Mouse (Mus musculus): ENCODE data around the gene Eif3l. TPM values are rescaled to one million over a fixed set of nuclear protein-coding genes. Genes with fewer than 3 reads are reported as not detected.

Eif3l gene
- polyA plus RNA-seq, 1 experiment from 2014 or later = 207 TPM

DNA sequence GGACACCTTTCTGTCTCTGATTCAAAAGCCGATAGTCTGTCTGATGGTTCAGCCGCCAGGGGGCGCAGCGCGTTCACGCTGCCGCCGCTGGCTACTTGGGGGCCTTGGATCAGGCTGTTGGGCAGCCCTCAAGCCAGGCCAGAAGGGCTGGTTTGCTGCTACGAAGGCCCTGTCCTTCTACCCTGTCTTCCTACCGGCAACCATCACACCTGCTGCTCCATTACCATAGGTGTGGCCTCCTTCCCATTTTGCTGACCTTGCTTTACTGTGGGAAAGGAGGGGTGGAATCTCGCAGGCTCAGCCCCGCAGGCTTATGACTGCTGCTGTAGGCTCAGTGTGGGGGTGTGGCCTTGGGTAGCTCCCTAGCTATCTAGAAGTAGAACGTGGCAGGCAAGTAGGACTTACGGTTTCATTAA is 37.1 kb upstream of the Eif3l start:
- H3K27me3 ChIP-seq = peaks cover 36% of the 10 kb centered on the region
- H3K4me3 ChIP-seq = no peak overlapping the region
- H3K4me2 ChIP-seq = peak overlapping the region; percentile 34
- no peak overlapping the region for H3K27ac ChIP-seq
- peak overlapping the region; percentile 35; the same call in 1 of the 2 replicates for H3K9ac ChIP-seq
- no peak for ATAC-seq
- H3K9me3 ChIP-seq (replicated peaks) = no peaks in the 10 kb centered on the region
- H3K36me3 ChIP-seq (ENCODE audit: poor library complexity, severe bottlenecking) = peaks cover 22% of the 10 kb centered on the region
- 11% methylated on average over 14 of the region's 14 CpGs for WGBS
- H3K4me1 ChIP-seq = peaks cover 20% of the 10 kb centered on the region

DNA sequence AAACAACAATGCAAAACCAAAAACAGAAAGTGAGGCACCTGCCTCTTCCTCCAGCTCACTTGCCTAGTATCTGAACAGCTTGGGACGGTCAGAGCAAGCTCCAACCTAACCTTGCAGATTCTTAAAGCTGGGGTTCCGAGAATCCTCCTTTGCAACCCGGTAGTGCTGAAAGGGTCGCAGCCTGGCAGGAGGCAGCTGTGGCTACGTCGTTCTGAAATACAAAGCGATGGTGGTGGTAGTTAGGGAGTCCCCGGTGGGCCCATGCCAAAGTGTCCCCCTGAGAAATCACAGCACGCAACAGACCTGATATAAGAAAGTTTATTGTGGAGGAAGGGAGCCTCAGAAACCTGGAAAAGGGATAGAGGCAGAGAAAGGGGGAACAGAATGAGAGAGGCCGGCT is 36.6 kb upstream of the Eif3l start:
- Histone ChIP-seq H3K36me3 (ENCODE audit: poor library complexity, severe bottlenecking) (peaks cover 22% of the 10 kb centered on the region), H3K9me3 (replicated peaks) (no peaks in the 10 kb centered on the region), H3K27ac (no peak overlapping the region), H3K4me3 (no peak overlapping the region), H3K4me1 (peaks cover 24% of the 10 kb centered on the region), H3K27me3 (peaks cover 40% of the 10 kb centered on the region), H3K4me2 (no peak overlapping the region), H3K9ac (no peak overlapping the region)
- ATAC-seq = no peak
- 69% methylated on average over 10 of the region's 10 CpGs for WGBS

DNA sequence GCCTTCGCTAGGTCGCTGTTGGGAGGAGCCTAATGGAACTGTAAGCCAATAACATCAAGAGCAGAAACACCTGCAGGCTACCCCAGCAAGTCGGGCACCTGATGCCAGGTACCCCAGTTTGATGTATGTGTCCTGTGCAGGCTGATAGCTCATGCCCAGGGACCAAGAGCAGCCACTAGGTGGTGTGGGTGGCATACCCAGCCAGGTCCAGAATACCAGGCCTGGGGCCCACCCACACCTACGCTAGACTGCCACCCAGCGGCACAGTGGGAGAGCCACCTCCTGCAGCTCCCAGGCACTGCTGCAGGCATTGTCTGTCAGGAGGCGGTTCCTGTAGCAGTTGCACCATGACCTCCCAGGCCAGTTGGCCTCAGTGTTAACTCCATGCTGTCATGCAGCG is 36.1 kb upstream of the Eif3l start:
- H3K27ac ChIP-seq = no peak overlapping the region
- H3K4me3 ChIP-seq = no peak overlapping the region
- 23% methylated on average over 7 of the region's 7 CpGs for WGBS
- H3K9me3 ChIP-seq (replicated peaks) = no peaks in the 10 kb centered on the region
- H3K27me3 ChIP-seq = peaks cover 45% of the 10 kb centered on the region
- peaks cover 24% of the 10 kb centered on the region for H3K4me1 ChIP-seq
- H3K36me3 ChIP-seq (ENCODE audit: poor library complexity, severe bottlenecking) = peaks cover 22% of the 10 kb centered on the region
- no peak overlapping the region for H3K4me2 ChIP-seq
- H3K9ac ChIP-seq = no peak overlapping the region
- ATAC-seq = peak; percentile 62; the same call in 1 of the 2 replicates

GRCm38 (mm10) chr15:79040501-79041416 is 34.2 kb upstream of the Eif3l start:
- Histone ChIP-seq H3K9me3 (replicated peaks) (no peaks in the 10 kb centered on the region), H3K27me3 (peaks cover 60% of the 10 kb centered on the region), H3K4me1 (peaks cover 31% of the 10 kb centered on the region), H3K9ac (peak overlapping the region; percentile 30; the same call in 1 of the 2 replicates), H3K27ac (no peak overlapping the region), H3K4me3 (0 out of 2 replicates have a peak overlapping the region, but pooled peaks have one; percentile 13), H3K36me3 (ENCODE audit: poor library complexity, severe bottlenecking) (peaks cover 15% of the 10 kb centered on the region), H3K4me2 (peak overlapping the region; percentile 44)
- ATAC-seq = no peak
- 23% methylated on average over 24 of the region's 24 CpGs for WGBS

DNA sequence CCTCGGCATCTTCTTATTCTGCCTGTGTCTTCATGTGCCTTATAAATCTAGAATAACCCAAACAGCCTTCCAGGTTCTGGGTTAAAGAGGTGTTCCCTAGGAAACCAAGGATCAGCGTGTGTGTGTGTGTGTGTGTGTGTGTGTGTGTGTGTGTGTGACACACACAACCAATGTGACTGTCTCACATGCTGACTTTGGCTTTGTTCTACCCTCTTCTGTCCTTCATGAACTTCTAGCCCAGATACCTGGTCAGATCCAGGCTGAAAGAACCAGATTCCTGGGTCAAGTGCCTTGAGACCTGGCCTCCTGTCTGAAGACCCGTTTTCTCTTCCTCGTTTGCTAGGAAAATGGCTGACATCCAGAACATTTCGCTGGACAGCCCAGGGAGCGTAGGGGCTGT is 33.4 kb upstream of the Eif3l start, which contains the start of gene Galr3:
TSS of gene Galr3 (plus strand) at position 301 of the 400 bp plus-strand sequence.
- peaks cover 62% of the 10 kb centered on the region for H3K27me3 ChIP-seq
- H3K4me3 ChIP-seq = peak within 1 kb of the TSS; percentile 53
- H3K9ac ChIP-seq = peak within 1 kb of the TSS; percentile 55
- no peak for ATAC-seq
- H3K9me3 ChIP-seq (replicated peaks) = no peaks in the 10 kb centered on the region
- no peak within 1 kb of the TSS for H3K27ac ChIP-seq
- peaks cover 31% of the 10 kb centered on the region for H3K4me1 ChIP-seq
- 73% methylated on average over 6 of the region's 6 CpGs for WGBS
- H3K36me3 ChIP-seq (ENCODE audit: poor library complexity, severe bottlenecking) = peaks cover 8% of the 10 kb centered on the region; the same call in 1 of the 2 replicates
- peak within 1 kb of the TSS; percentile 80 for H3K4me2 ChIP-seq

DNA sequence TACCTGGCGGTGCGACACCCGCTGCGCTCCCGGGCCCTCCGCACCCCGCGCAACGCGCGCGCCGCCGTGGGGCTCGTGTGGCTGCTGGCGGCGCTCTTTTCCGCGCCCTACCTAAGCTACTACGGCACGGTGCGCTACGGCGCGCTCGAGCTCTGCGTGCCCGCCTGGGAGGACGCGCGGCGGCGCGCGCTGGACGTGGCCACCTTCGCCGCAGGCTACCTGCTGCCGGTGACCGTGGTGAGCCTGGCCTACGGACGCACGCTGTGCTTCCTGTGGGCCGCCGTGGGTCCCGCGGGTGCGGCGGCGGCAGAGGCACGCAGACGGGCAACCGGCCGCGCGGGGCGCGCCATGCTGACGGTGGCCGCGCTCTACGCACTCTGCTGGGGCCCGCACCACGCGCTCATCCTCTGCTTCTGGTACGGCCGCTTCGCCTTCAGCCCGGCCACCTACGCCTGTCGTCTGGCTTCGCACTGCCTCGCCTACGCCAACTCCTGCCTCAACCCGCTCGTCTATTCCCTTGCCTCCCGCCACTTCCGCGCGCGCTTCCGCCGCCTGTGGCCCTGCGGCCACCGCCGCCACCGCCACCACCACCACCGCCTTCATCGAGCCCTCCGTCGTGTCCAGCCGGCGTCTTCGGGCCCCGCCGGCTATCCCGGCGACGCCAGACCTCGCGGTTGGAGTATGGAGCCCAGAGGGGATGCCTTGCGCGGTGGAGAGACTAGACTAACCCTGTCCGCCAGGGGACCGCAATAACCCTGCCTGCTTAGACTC is 32.1 kb upstream of the Eif3l start:
- 0 out of 2 replicates have a peak, but pooled peaks have one; percentile 28 for ATAC-seq
- peak overlapping the region; percentile 55 for H3K9ac ChIP-seq
- H3K4me2 ChIP-seq = peak overlapping the region; percentile 80
- H3K27me3 ChIP-seq = peaks cover 66% of the 10 kb centered on the region
- peak overlapping the region; percentile 53 for H3K4me3 ChIP-seq
- H3K36me3 ChIP-seq (ENCODE audit: poor library complexity, severe bottlenecking) = no peaks in the 10 kb centered on the region
- WGBS = under 1% methylated on average over 91 of the region's 105 CpGs
- H3K4me1 ChIP-seq = peaks cover 27% of the 10 kb centered on the region
- H3K27ac ChIP-seq = no peak overlapping the region; the same call in 1 of the 2 replicates
- no peaks in the 10 kb centered on the region for H3K9me3 ChIP-seq (replicated peaks)

- Histone ChIP-seq H3K27ac (no peak overlapping the region), H3K4me2 (no peak overlapping the region), H3K4me1 (peaks cover 25% of the 10 kb centered on the region), H3K36me3 (ENCODE audit: poor library complexity, severe bottlenecking) (no peaks in the 10 kb centered on the region), H3K9ac (no peak overlapping the region), H3K4me3 (no peak overlapping the region), H3K27me3 (peaks cover 60% of the 10 kb centered on the region), H3K9me3 (replicated peaks) (no peaks in the 10 kb centered on the region)
- 4% methylated on average over 4 of the region's 4 CpGs for WGBS
- ATAC-seq = no peak
These were observed 30.1 kb upstream of the Eif3l start for GRCm38 (mm10) chr15:79044837-79045236.

GRCm38 (mm10) chr15:79048186-79048585 is 26.8 kb upstream of the Eif3l start:
- H3K9ac ChIP-seq = no peak overlapping the region
- no peak for ATAC-seq
- 76% methylated on average over 4 of the region's 4 CpGs for WGBS
- H3K4me2 ChIP-seq = no peak overlapping the region
- peaks cover 27% of the 10 kb centered on the region for H3K27me3 ChIP-seq
- H3K4me3 ChIP-seq = no peak overlapping the region
- peaks cover 20% of the 10 kb centered on the region for H3K36me3 ChIP-seq (ENCODE audit: poor library complexity, severe bottlenecking)
- H3K4me1 ChIP-seq = peaks cover 16% of the 10 kb centered on the region
- H3K9me3 ChIP-seq (replicated peaks) = no peaks in the 10 kb centered on the region
- no peak overlapping the region for H3K27ac ChIP-seq

DNA sequence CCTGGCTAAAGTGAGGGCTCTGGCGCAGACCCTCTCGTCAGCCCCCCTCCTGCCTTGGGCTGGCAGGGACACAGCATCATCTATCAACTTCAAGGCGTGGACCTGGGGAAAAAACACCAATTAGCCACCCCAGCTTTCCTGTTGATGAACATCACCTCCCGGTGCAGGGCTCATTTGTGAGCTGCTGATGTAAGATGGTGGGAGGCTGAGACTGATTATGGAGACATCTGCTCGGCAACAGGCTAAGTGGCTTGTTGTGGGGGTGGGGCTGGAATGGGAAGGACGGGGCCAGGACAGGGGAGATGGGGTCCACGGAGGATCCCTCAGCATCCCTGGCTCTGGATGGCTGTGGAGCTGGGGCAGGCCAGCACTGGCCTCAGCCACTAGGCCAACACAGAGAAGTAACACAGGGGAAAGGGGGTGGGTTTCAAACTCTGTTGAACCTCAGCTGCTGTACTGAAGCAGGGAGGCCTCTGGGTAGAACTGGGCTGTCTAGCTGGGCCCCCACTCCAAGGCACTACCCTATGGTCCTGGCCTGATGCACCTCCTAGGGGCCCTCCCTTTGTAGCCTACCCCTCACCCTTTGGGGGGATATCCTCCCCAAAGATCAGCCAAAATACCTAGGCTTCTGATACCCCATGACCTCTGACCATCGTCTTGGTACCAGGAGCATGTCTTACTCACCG is 24.7 kb upstream of the Eif3l start:
- 53% methylated on average over 9 of the region's 9 CpGs for WGBS
- Histone ChIP-seq H3K9ac (no peak overlapping the region), H3K36me3 (ENCODE audit: poor library complexity, severe bottlenecking) (peaks cover 41% of the 10 kb centered on the region), H3K4me1 (peaks cover 7% of the 10 kb centered on the region), H3K27me3 (peaks cover 6% of the 10 kb centered on the region; the same call in 1 of the 2 replicates), H3K4me2 (no peak overlapping the region), H3K9me3 (replicated peaks) (no peaks in the 10 kb centered on the region), H3K27ac (peak overlapping the region; percentile 2; the same call in 1 of the 2 replicates), H3K4me3 (no peak overlapping the region)
- no peak for ATAC-seq

GRCm38 (mm10) chr15:79050964-79051363 is 24.0 kb upstream of the Eif3l start:
- no peak overlapping the region for H3K4me2 ChIP-seq
- H3K9ac ChIP-seq = no peak overlapping the region
- no peak overlapping the region for H3K27ac ChIP-seq
- WGBS = 91% methylated on average over 2 of the region's 2 CpGs
- ATAC-seq = no peak
- H3K36me3 ChIP-seq (ENCODE audit: poor library complexity, severe bottlenecking) = peaks cover 48% of the 10 kb centered on the region
- no peak overlapping the region for H3K4me3 ChIP-seq
- peaks cover 6% of the 10 kb centered on the region; the same call in 1 of the 2 replicates for H3K27me3 ChIP-seq
- peaks cover 7% of the 10 kb centered on the region for H3K4me1 ChIP-seq
- H3K9me3 ChIP-seq (replicated peaks) = no peaks in the 10 kb centered on the region

- 83% methylated on average over 13 of the region's 13 CpGs for WGBS
- Histone ChIP-seq H3K27me3 (peaks cover 3% of the 10 kb centered on the region; the same call in 1 of the 2 replicates), H3K4me2 (no peak overlapping the region), H3K4me3 (no peak overlapping the region), H3K4me1 (peaks cover 7% of the 10 kb centered on the region), H3K36me3 (ENCODE audit: poor library complexity, severe bottlenecking) (peaks cover 55% of the 10 kb centered on the region), H3K9me3 (replicated peaks) (no peaks in the 10 kb centered on the region), H3K27ac (no peak overlapping the region), H3K9ac (no peak overlapping the region)
- ATAC-seq = no peak
These were observed 23.3 kb upstream of the Eif3l start for GRCm38 (mm10) chr15:79051461-79052360.
